Mouse (Mus musculus) frontal cortex, postnatal 36 days (tissue): Measurements from ENCODE around the gene Nid1.
"Not testable (repeated sequence)": the region's sequence is repeated elsewhere in the genome, so short reads cannot be mapped to it uniquely, and the experiment has no call there.

Experiments used
- DNase-seq, 2 experiments: peaks; one replicate each; pipeline ENCODE4 v3.0.0; 2022; ENCODE audit warnings: low spot score in 2 of 2

Nid1 gene

GRCm38 (mm10) chr13:13453332-13453731, 16.0 kb downstream of the Nid1 start:
- not testable (repeated sequence) for DNase-seq

GRCm38 (mm10) chr13:13454249-13454648, 16.9 kb downstream of the Nid1 start:
- DNase-seq: not testable (repeated sequence)

- not testable (repeated sequence) for DNase-seq
Measured at GRCm38 (mm10) chr13:13455632-13456492, 18.5 kb downstream of the Nid1 start.

- no peak for DNase-seq
Measured at GRCm38 (mm10) chr13:13458138-13458737, 20.9 kb downstream of the Nid1 start.

GRCm38 (mm10) chr13:13460521-13461138, 23.3 kb downstream of the Nid1 start:
- DNase-seq: no peak

- no peak for DNase-seq
Measured at GRCm38 (mm10) chr13:13461446-13462192, 24.3 kb downstream of the Nid1 start.

GRCm38 (mm10) chr13:13463949-13464348, 26.6 kb downstream of the Nid1 start:
- no peak for DNase-seq

- not testable (repeated sequence) for DNase-seq
Measured at GRCm38 (mm10) chr13:13467249-13467648, 29.9 kb downstream of the Nid1 start.

GRCm38 (mm10) chr13:13468513-13468912, 31.2 kb downstream of the Nid1 start:
- no peak for DNase-seq

GRCm38 (mm10) chr13:13471334-13471757, 34.0 kb downstream of the Nid1 start:
- DNase-seq: no peak

- not testable (repeated sequence) for DNase-seq
Measured at GRCm38 (mm10) chr13:13474464-13474863, 37.1 kb downstream of the Nid1 start.

- no peak for DNase-seq
Measured at GRCm38 (mm10) chr13:13474991-13475390, 37.6 kb downstream of the Nid1 start.

GRCm38 (mm10) chr13:13476568-13476967, 39.2 kb downstream of the Nid1 start:
- DNase-seq: no peak

GRCm38 (mm10) chr13:13477046-13477445, 39.7 kb downstream of the Nid1 start:
- DNase-seq: no peak

GRCm38 (mm10) chr13:13479986-13480385, 42.6 kb downstream of the Nid1 start:
- no peak for DNase-seq

GRCm38 (mm10) chr13:13481033-13481432, 43.7 kb downstream of the Nid1 start:
- DNase-seq: peak in 1 of 2 experiments; percentile 25

- no peak for DNase-seq
Measured at GRCm38 (mm10) chr13:13481875-13482674, 44.7 kb downstream of the Nid1 start.

- DNase-seq: no peak
Measured at GRCm38 (mm10) chr13:13484351-13484751, 47.0 kb downstream of the Nid1 start.

- DNase-seq: no peak
Measured at GRCm38 (mm10) chr13:13484883-13485282, 47.5 kb downstream of the Nid1 start.

GRCm38 (mm10) chr13:13485682-13486081, 48.3 kb downstream of the Nid1 start:
- DNase-seq: no peak

- peak in 1 of 2 experiments; percentile 22 for DNase-seq
Measured at GRCm38 (mm10) chr13:13487851-13488250, 50.5 kb downstream of the Nid1 start.
